Mouse (Mus musculus) intestine, embryonic 14.5 days (tissue): ENCODE data around the gene Rgl1. TPM values are rescaled to one million over a fixed set of nuclear protein-coding genes. Genes with fewer than 3 reads are reported as not detected.

ENCODE experiments used
- ATAC-seq: fragments of 200-750 bp; cut with Nextera tagmentation; replicated peaks from 2 replicates; pipeline ENCODE4 v1.8.0; 2017; ENCODE audit warnings: low read depth, moderate number of reproducible peaks, moderate TSS enrichment, moderate library complexity; ENCODE audit not compliant: low FRiP score, low TSS enrichment
- DNase-seq: peaks from one replicate; pipeline ENCODE4 v3.0.0-alpha.2; 2018; ENCODE audit warnings: low spot score
- H3K27ac ChIP-seq: fragments of 300-500 bp; sonication (generic); 2 replicates; pipeline ENCODE4 v1.5.1; 2014; ENCODE audit warnings: low read depth, mild to moderate bottlenecking, control low read depth
- H3K27me3 ChIP-seq: fragments of 300-500 bp; sonication (generic); replicated peaks from 2 replicates; pipeline ENCODE4 v1.6.1; 2014; ENCODE audit warnings: low read length, control low read depth; ENCODE audit not compliant: control insufficient read depth, insufficient read depth
- H3K36me3 ChIP-seq: fragments of 300-500 bp; sonication (generic); 2 replicates; pipeline ENCODE4 v1.6.1; 2014; ENCODE audit warnings: low read length, control low read depth; ENCODE audit not compliant: control insufficient read depth, insufficient read depth
- H3K4me1 ChIP-seq: fragments of 300-500 bp; sonication (generic); replicated peaks from 2 replicates; pipeline ENCODE4 v1.6.1; 2014; ENCODE audit warnings: low read length, control low read depth, mixed read lengths; ENCODE audit not compliant: control insufficient read depth, insufficient read depth
- H3K4me2 ChIP-seq: fragments of 300-500 bp; sonication (generic); 2 replicates; pipeline ENCODE4 v1.6.1; 2014; ENCODE audit warnings: low read length
- H3K4me3 ChIP-seq: fragments of 300-500 bp; sonication (generic); 2 replicates; pipeline ENCODE4 v1.5.1; 2014; ENCODE audit warnings: low read depth, low read length, control low read depth, mixed read lengths
- H3K9ac ChIP-seq: fragments of 300-500 bp; sonication (generic); 2 replicates; pipeline ENCODE4 v1.6.1; 2014; ENCODE audit warnings: mild to moderate bottlenecking, low read length
- H3K9me3 ChIP-seq: fragments of 300-500 bp; sonication (generic); 2 replicates; pipeline ENCODE4 v1.6.1; 2016; ENCODE audit warnings: low read length, control low read depth; ENCODE audit not compliant: control insufficient read depth
- WGBS: fragments of 180-500 bp; shearing (Covaris S2); extraction: QIAGEN DNeasy Blood & Tissue Kit; methylation state at CpG from one replicate; pipeline ENCODE4 v1.1.7; 2014; 5-methylcytosine and 5-hydroxymethylcytosine counted together
- polyA plus RNA-seq: library from polyadenylated mRNA; unstranded; fragments of >200 nt; fragmentation: Nextera tagmentation; extraction: Ambion mirVana; gene quantifications from 2 replicates; pipeline ENCODE4 v1.2.1, GENCODE M21; 2014

Rgl1 gene
- polyA plus RNA-seq, 1 experiment from 2014 or later, result 50.9 TPM

- 77% methylated on average over 10 of the region's 10 CpGs for WGBS
- peaks cover 30% of the 10 kb centered on the region for H3K4me1 ChIP-seq
- H3K36me3 ChIP-seq, result peaks cover 26% of the 10 kb centered on the region
- no peak for ATAC-seq
- peaks cover 4% of the 10 kb centered on the region; the same call in 1 of the 2 replicates for H3K9me3 ChIP-seq
- H3K4me3 ChIP-seq, result no peak overlapping the region
- H3K27me3 ChIP-seq, result no peaks in the 10 kb centered on the region
- no peak overlapping the region for H3K27ac ChIP-seq
- H3K4me2 ChIP-seq, result no peak overlapping the region
- DNase-seq, result no peak
- no peak overlapping the region for H3K9ac ChIP-seq
Measured at GRCm38 (mm10) chr1:152615987-152616776, 150.0 kb downstream of the Rgl1 start.

GRCm38 (mm10) chr1:152614743-152615380 lies 151.3 kb downstream of the Rgl1 start:
- H3K36me3 ChIP-seq, result peaks cover 15% of the 10 kb centered on the region
- no peak overlapping the region for H3K4me2 ChIP-seq
- no peaks in the 10 kb centered on the region for H3K27me3 ChIP-seq
- H3K4me1 ChIP-seq, result peaks cover 32% of the 10 kb centered on the region
- peaks cover 4% of the 10 kb centered on the region; the same call in 1 of the 2 replicates for H3K9me3 ChIP-seq
- H3K27ac ChIP-seq, result peak overlapping the region; percentile 19; the same call in 1 of the 2 replicates
- H3K9ac ChIP-seq, result no peak overlapping the region
- no peak overlapping the region for H3K4me3 ChIP-seq
- ATAC-seq (peak; percentile 70; the same call in 1 of the 2 replicates), DNase-seq (no peak)
- WGBS, result 50% methylated on average over 7 of the region's 7 CpGs

- no peaks in the 10 kb centered on the region for H3K27me3 ChIP-seq
- DNase-seq, result no peak
- ATAC-seq, result no peak
- H3K36me3 ChIP-seq, result peaks cover 7% of the 10 kb centered on the region; the same call in 1 of the 2 replicates
- H3K9me3 ChIP-seq, result no peaks in the 10 kb centered on the region; the same call in 1 of the 2 replicates
- H3K4me3 ChIP-seq, result no peak overlapping the region
- no peak overlapping the region for H3K9ac ChIP-seq
- H3K4me2 ChIP-seq, result no peak overlapping the region
- no peak overlapping the region for H3K27ac ChIP-seq
- H3K4me1 ChIP-seq, result peaks cover 40% of the 10 kb centered on the region
- 82% methylated on average over 16 of the region's 16 CpGs for WGBS
Measured at GRCm38 (mm10) chr1:152613158-152613857, 152.8 kb downstream of the Rgl1 start.

- no peak overlapping the region for H3K27ac ChIP-seq
- H3K36me3 ChIP-seq, result 0 out of 2 replicates have a peak, but pooled peaks cover 7% of the 10 kb centered on the region
- DNase-seq, result no peak
- H3K4me1 ChIP-seq, result peaks cover 46% of the 10 kb centered on the region
- ATAC-seq, result no peak
- no peak overlapping the region for H3K9ac ChIP-seq
- no peak overlapping the region for H3K4me3 ChIP-seq
- WGBS, result 76% methylated on average over 12 of the region's 12 CpGs
- H3K9me3 ChIP-seq, result no peaks in the 10 kb centered on the region
- no peaks in the 10 kb centered on the region for H3K27me3 ChIP-seq
- no peak overlapping the region for H3K4me2 ChIP-seq
Measured at GRCm38 (mm10) chr1:152612535-152613157, 153.5 kb downstream of the Rgl1 start.

GRCm38 (mm10) chr1:152609547-152609946 lies 156.6 kb downstream of the Rgl1 start:
- 63% methylated on average over 10 of the region's 10 CpGs for WGBS
- no peak overlapping the region for H3K9ac ChIP-seq

GRCm38 (mm10) chr1:152609006-152609405 lies 157.1 kb downstream of the Rgl1 start:
- Histone ChIP-seq H3K36me3 (0 out of 2 replicates have a peak, but pooled peaks cover 7% of the 10 kb centered on the region), H3K27me3 (no peaks in the 10 kb centered on the region), H3K9ac (no peak overlapping the region), H3K4me1 (peaks cover 42% of the 10 kb centered on the region), H3K4me3 (no peak overlapping the region), H3K27ac (no peak overlapping the region), H3K4me2 (no peak overlapping the region), H3K9me3 (no peaks in the 10 kb centered on the region)
- DNase-seq, result no peak
- no peak for ATAC-seq
- 53% methylated on average over 7 of the region's 7 CpGs for WGBS

More at GRCm38 (mm10) chr1:152609547-152609946, 156.6 kb downstream of the Rgl1 start:
- H3K9me3 ChIP-seq, result no peaks in the 10 kb centered on the region
- H3K27ac ChIP-seq, result no peak overlapping the region
- ATAC-seq (no peak), DNase-seq (no peak)
- H3K36me3 ChIP-seq, result 0 out of 2 replicates have a peak, but pooled peaks cover 7% of the 10 kb centered on the region
- H3K4me2 ChIP-seq, result no peak overlapping the region
- H3K4me1 ChIP-seq, result peaks cover 47% of the 10 kb centered on the region
- H3K27me3 ChIP-seq, result no peaks in the 10 kb centered on the region
- no peak overlapping the region for H3K4me3 ChIP-seq

GRCm38 (mm10) chr1:152607765-152608164 lies 158.4 kb downstream of the Rgl1 start:
- ATAC-seq (no peak), DNase-seq (no peak)
- Histone ChIP-seq H3K9ac (no peak overlapping the region), H3K4me2 (no peak overlapping the region), H3K27me3 (no peaks in the 10 kb centered on the region), H3K36me3 (0 out of 2 replicates have a peak, but pooled peaks cover 7% of the 10 kb centered on the region), H3K4me3 (no peak overlapping the region), H3K4me1 (peaks cover 42% of the 10 kb centered on the region), H3K9me3 (no peaks in the 10 kb centered on the region), H3K27ac (no peak overlapping the region)
- 70% methylated on average over 14 of the region's 14 CpGs for WGBS

GRCm38 (mm10) chr1:152606727-152607126 lies 159.4 kb downstream of the Rgl1 start:
- 91% methylated on average over 11 of the region's 11 CpGs for WGBS
- H3K9me3 ChIP-seq, result no peaks in the 10 kb centered on the region
- no peak overlapping the region for H3K4me3 ChIP-seq
- ATAC-seq, result no peak
- H3K9ac ChIP-seq, result no peak overlapping the region
- DNase-seq, result no peak
- 0 out of 2 replicates have a peak, but pooled peaks cover under 1% of the 10 kb centered on the region for H3K36me3 ChIP-seq
- H3K4me2 ChIP-seq, result no peak overlapping the region
- no peaks in the 10 kb centered on the region for H3K27me3 ChIP-seq
- H3K4me1 ChIP-seq, result peaks cover 37% of the 10 kb centered on the region
- no peak overlapping the region for H3K27ac ChIP-seq
